Mouse (Mus musculus): ENCODE data around the gene Cd40lg.

DNA sequence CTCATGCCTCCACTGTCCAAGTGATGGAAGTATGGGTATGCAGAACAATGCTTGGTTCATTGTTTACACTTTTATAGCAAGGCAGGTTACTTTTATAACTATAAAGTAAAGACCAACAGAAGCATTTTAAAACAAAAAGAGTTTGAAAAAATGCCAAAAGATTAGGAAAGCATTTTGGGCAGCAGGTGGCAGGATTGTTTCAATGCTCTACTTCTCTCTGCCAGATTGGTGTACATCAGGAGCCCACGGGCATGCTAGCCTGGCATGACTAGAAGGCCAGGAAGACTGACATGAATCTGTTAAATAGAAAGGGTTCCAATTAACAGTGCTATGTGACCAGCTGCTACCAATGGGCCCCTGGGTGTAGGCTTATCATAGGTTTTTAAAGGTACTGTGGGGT lies 45.4 kb upstream of the Cd40lg start:
- TF ChIP-seq CTCF (IDR thresholded peaks at IDR 0.05; ENCODE audit: low read depth) (no peak), EP300 (IDR thresholded peaks at IDR 0.05; ENCODE audit: low read depth) (no peak)
